Mouse (Mus musculus) CH12.LX (cell line): ENCODE results near the gene Eme2. TPM values are rescaled to one million over a fixed set of nuclear protein-coding genes. Genes with fewer than 3 reads are reported as not detected.
A peak's percentile ranks its signal among the peaks of the same experiment; 100 is the strongest.

Experiments used
- DNase-seq: peaks from one replicate; pipeline ENCODE4 v3.0.0-alpha.2; 2013; ENCODE audit errors: extremely low read depth
- H3K27ac ChIP-seq: 2 replicates; pipeline ENCODE4 v1.5.1; 2012; ENCODE audit warnings: low read depth, mild to moderate bottlenecking, control low read depth, moderate library complexity; ENCODE audit not compliant: insufficient read depth
- H3K27me3 ChIP-seq: replicated peaks from 2 replicates; pipeline ENCODE3; 2012; ENCODE audit warnings: inconsistent platforms
- H3K36me3 ChIP-seq, 2 experiments: replicated peaks in 1 of 2; 2 replicates each; pipeline versions ENCODE3 to v1.6.1; 2012; ENCODE audit warnings: inconsistent platforms in 1 of 2, low read length in 1 of 2, mild to moderate bottlenecking in 1 of 2, mixed read lengths in 1 of 2, moderate library complexity in 1 of 2; ENCODE audit not compliant: control insufficient read depth in 1 of 2, insufficient read depth in 1 of 2
- H3K4me1 ChIP-seq, 2 experiments: 2 replicates each; pipeline ENCODE4 v1.6.1; 2012; ENCODE audit warnings: inconsistent platforms in 1 of 2, moderate library complexity in 1 of 2; ENCODE audit not compliant: insufficient read depth in 2 of 2, control insufficient read depth in 1 of 2
- H3K4me2 ChIP-seq: 2 replicates; pipeline ENCODE4 v1.6.1; 2012; ENCODE audit warnings: low read depth, mild to moderate bottlenecking, control low read depth; ENCODE audit not compliant: poor library complexity, insufficient read depth, severe bottlenecking
- H3K4me3 ChIP-seq, 3 experiments: fragments of 150-350 bp in 1 of 3; sonication (generic) in 1 of 3; replicated peaks in 1 of 3; 2 replicates each; pipeline versions ENCODE3 to v1.5.1; 2011 to 2012; ENCODE audit warnings: low read depth in 2 of 3, low read length in 2 of 3, mild to moderate bottlenecking in 2 of 3, moderate library complexity in 2 of 3, control low read depth in 1 of 3, improper control_type of control experiment in 1 of 3, inconsistent platforms in 1 of 3, mixed read lengths in 1 of 3; ENCODE audit not compliant: poor library complexity in 1 of 3
- H3K79me2 ChIP-seq: replicated peaks from 2 replicates; pipeline ENCODE4 v1.6.1; 2012; ENCODE audit warnings: mild to moderate bottlenecking, moderate library complexity; ENCODE audit not compliant: control insufficient read depth, poor library complexity, insufficient read depth, severe bottlenecking; ENCODE audit errors: extremely low read depth
- H3K9ac ChIP-seq: 2 replicates; pipeline ENCODE4 v1.6.1; 2012; ENCODE audit warnings: low read depth, mild to moderate bottlenecking, control low read depth, moderate library complexity; ENCODE audit not compliant: insufficient read depth
- H3K9me3 ChIP-seq: replicated peaks from 2 replicates; pipeline ENCODE3; 2012; ENCODE audit warnings: low read length, inconsistent platforms, mixed read lengths
- BHLHE40 ChIP-seq: IDR thresholded peaks from 2 replicates; pipeline ENCODE4 v1.6.1; 2011; ENCODE audit warnings: mild to moderate bottlenecking, low read depth, low read length, improper control_type of control experiment
- CHD1 ChIP-seq: IDR thresholded peaks from 2 replicates; pipeline ENCODE4 v1.6.1; 2012; ENCODE audit warnings: low read depth, low read length, improper control_type of control experiment, inconsistent platforms
- E2F4 ChIP-seq: IDR thresholded peaks from 2 replicates; pipeline ENCODE4 v1.6.1; 2011; ENCODE audit warnings: low read depth, low read length, improper control_type of control experiment; ENCODE audit not compliant: insufficient replicate concordance
- ETS1 ChIP-seq: conservative IDR thresholded peaks from 2 replicates; pipeline ENCODE4 v1.6.1; 2012; ENCODE audit warnings: low read depth, mild to moderate bottlenecking, inconsistent platforms, low read length, improper control_type of control experiment, moderate library complexity
- IRF4 ChIP-seq: IDR thresholded peaks from 2 replicates; pipeline ENCODE4 v1.6.1; 2014; ENCODE audit warnings: low read depth, mild to moderate bottlenecking, inconsistent platforms, low read length, improper control_type of control experiment
- KAT2A ChIP-seq: IDR thresholded peaks from 2 replicates; pipeline ENCODE4 v1.6.1; 2012; ENCODE audit warnings: low read length, improper control_type of control experiment, inconsistent platforms; ENCODE audit not compliant: insufficient replicate concordance
- MAX ChIP-seq: IDR thresholded peaks from 2 replicates; pipeline ENCODE4 v1.6.1; 2011; ENCODE audit warnings: low read length, improper control_type of control experiment
- NELFE ChIP-seq: IDR thresholded peaks from 2 replicates; pipeline ENCODE4 v1.6.1; 2011; ENCODE audit warnings: low read depth, low read length, improper control_type of control experiment
- NRF1 ChIP-seq: IDR thresholded peaks from 2 replicates; pipeline ENCODE4 v1.6.1; 2014; ENCODE audit warnings: low read depth, mild to moderate bottlenecking, inconsistent platforms, low read length, improper control_type of control experiment, moderate library complexity
- RCOR1 ChIP-seq: conservative IDR thresholded peaks from 2 replicates; pipeline ENCODE4 v1.6.1; 2012; ENCODE audit warnings: low read depth, mild to moderate bottlenecking, inconsistent platforms, low read length, improper control_type of control experiment
- SIN3A ChIP-seq: IDR thresholded peaks from 2 replicates; pipeline ENCODE4 v1.6.1; 2012; ENCODE audit warnings: low read length, improper control_type of control experiment, inconsistent platforms
- ZC3H11A ChIP-seq: IDR thresholded peaks from 2 replicates; pipeline ENCODE4 v1.6.1; 2012; ENCODE audit warnings: low read depth, mild to moderate bottlenecking, inconsistent platforms, low read length, improper control_type of control experiment
- ZNF384 ChIP-seq: IDR thresholded peaks from 2 replicates; pipeline ENCODE4 v1.6.1; 2012; ENCODE audit warnings: low read depth, low read length, improper control_type of control experiment, inconsistent platforms
- dilution Hi-C: fragments of 300-500 bp; cut with MboI; formaldehyde crosslinking; loops from 2 replicates; pipeline ENCODE4 v1.14.3; 2020; ENCODE audit warnings: low sequenced_read_pairs; ENCODE audit not compliant: extremely low pct_unique_long_range_greater_than_20kb, extremely low pct_ligation_motif_present
- in situ Hi-C: fragments of 300-500 bp; cut with MboI; formaldehyde crosslinking; loops from 3 replicates; pipeline ENCODE4 v1.14.3; 2019; ENCODE audit warnings: low sequenced_read_pairs, low pct_ligation_motif_present, low pct_unique_long_range_greater_than_20kb, mixed read lengths
- polyA plus RNA-seq: library from polyadenylated mRNA; unstranded; fragments of >175 nt; gene quantifications from 2 replicates; pipeline ENCODE4 v1.2.1, GENCODE M21; 2012; ENCODE audit warnings: low read depth; ENCODE audit not compliant: insufficient read length
- total RNA-seq, 2 experiments: library from RNA; depleted of rRNA; stranded (reverse); fragments of 300-350 nt in 1 of 2; fragments of >200 nt in 1 of 2; gene quantifications; 2 replicates each; pipeline ENCODE4 v1.2.3; 2012 to 2014

Eme2 gene
- total and polyA plus RNA-seq, 3 experiments = 12.7 to 19.7 (median 16.9) TPM

DNA sequence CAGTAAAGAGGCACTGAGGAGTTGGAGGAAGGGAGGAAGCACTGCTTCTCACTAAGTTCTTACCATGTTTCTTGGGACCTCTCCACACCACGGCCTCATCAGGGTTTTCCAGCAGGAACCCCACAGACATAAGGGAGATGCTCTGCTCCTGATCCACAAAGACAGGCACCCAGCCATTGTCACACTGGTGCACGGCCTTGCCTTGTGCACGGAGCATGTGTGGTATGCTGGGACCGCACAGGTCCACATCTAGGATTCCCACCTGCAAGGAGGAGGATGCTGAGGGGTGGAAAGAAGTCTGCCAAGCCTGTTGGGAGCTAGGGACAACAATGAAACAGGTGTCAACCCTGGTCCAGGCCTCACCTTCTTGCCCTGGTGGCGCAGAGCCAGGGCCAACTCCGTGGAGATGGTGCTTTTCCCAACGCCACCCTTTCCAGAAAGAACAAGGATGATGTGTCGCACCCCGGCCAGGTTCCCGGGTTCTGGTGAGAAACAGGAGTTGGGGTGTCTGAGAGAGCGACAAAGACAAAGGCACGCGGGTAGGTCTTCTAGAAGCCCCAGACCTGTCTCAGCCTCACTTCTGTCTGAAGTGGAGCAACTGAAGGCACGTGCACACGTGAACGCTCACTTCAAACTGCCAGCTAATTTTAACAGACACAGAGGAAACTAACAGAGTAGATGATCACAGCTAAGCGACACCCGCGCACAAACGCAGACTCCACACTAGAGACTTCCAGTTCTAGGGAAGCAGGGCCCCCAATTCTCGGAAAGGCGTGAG, 9.3 kb downstream of the Eme2 start:
- no peak overlapping the region; the same call in 1 of the 2 replicates for H3K27ac ChIP-seq
- peaks cover 44 to 78% of the 10 kb centered on the region in 2 experiments for H3K36me3 ChIP-seq
- H3K4me2 ChIP-seq = peak overlapping the region; percentile 82
- peaks cover 11 to 62% of the 10 kb centered on the region in 2 experiments for H3K4me1 ChIP-seq
- dilution Hi-C loops = no loop called here
- no peak for DNase-seq
- peaks cover 17% of the 10 kb centered on the region for H3K79me2 ChIP-seq
- TF ChIP-seq BHLHE40 (peak; percentile 81), SIN3A (no peak)
- peak overlapping the region; percentile 89 to 94 (median 92) for H3K4me3 ChIP-seq
- H3K27me3 ChIP-seq = no peaks in the 10 kb centered on the region
- H3K9me3 ChIP-seq = no peaks in the 10 kb centered on the region
- peak overlapping the region; percentile 37 for H3K9ac ChIP-seq
- in situ Hi-C loops = loop anchor here (5.0 kb wide), 2 partner anchors 33 to 143 kb away; partner anchors contain the start of gene Fahd1

DNA sequence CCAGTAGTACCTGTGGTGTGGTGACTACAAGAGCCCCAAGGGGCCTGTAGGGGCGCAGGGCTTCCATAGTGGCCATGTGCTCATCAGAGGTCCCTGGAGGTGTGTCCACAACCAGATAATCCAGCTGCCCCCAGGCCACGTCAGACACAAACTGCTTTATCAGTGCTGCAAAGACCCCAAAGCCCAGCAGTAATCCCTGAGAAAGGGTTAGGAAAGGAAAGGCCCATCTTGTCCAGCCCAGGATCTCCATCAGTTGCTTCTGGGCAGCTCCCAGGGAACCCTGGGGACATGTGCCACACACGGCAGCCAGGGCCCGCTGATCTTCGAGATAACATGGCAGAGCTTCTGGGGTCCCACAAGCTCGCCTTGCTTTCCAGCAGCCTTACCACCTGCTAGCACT, 10.5 kb downstream of the Eme2 start:
- Histone ChIP-seq H3K79me2 (peaks cover 17% of the 10 kb centered on the region), H3K4me2 (no peak overlapping the region), H3K9me3 (no peaks in the 10 kb centered on the region), H3K36me3 (peaks cover 36 to 77% of the 10 kb centered on the region in 2 experiments), H3K27me3 (no peaks in the 10 kb centered on the region), H3K4me3 (no peak overlapping the region), H3K4me1 (peaks cover 9 to 53% of the 10 kb centered on the region in 2 experiments), H3K9ac (no peak overlapping the region), H3K27ac (no peak overlapping the region)
- no peak for DNase-seq
- TF ChIP-seq IRF4 = no peak
- TF ChIP-seq KAT2A = no peak
- no peak for TF ChIP-seq BHLHE40
- no peak for TF ChIP-seq NELFE
- TF ChIP-seq ZNF384 = no peak
- no peak for TF ChIP-seq NRF1
- no peak for TF ChIP-seq ETS1
- no peak for TF ChIP-seq ZC3H11A
- no peak for TF ChIP-seq MAX
- TF ChIP-seq E2F4 = no peak
- TF ChIP-seq RCOR1 = no peak
- TF ChIP-seq CHD1 = no peak
- dilution Hi-C loops = no loop called here
- in situ Hi-C loops = no loop called here
